Mouse (Mus musculus) liver, adult 2 months (tissue): ENCODE results near the gene Aaed1. TPM values are rescaled to one million over a fixed set of nuclear protein-coding genes. Genes with fewer than 3 reads are reported as not detected.

Experiments
- DNase-seq: peaks from one replicate; pipeline ENCODE4 v3.0.0-alpha.2; 2011; ENCODE audit warnings: low read depth, low spot score; ENCODE audit errors: extremely low read depth
- H3K27ac ChIP-seq: fragments of 200-500 bp; replicated peaks from 2 replicates; pipeline ENCODE4 v1.5.1; 2012; ENCODE audit warnings: low read depth, mild to moderate bottlenecking, control low read depth, inconsistent platforms, low read length; ENCODE audit not compliant: insufficient read depth
- H3K27me3 ChIP-seq: fragments of 200-500 bp; 2 replicates; pipeline ENCODE4 v1.6.1; 2012; ENCODE audit warnings: mild to moderate bottlenecking, moderate library complexity, low read length, inconsistent platforms; ENCODE audit not compliant: control insufficient read depth, insufficient read depth
- H3K36me3 ChIP-seq: fragments of 200-500 bp; 2 replicates; pipeline ENCODE4 v1.6.1; 2012; ENCODE audit warnings: low read length, inconsistent platforms; ENCODE audit not compliant: control insufficient read depth, insufficient read depth
- H3K4me1 ChIP-seq: fragments of 200-500 bp; 2 replicates; pipeline ENCODE4 v1.6.1; 2011; ENCODE audit warnings: low read length; ENCODE audit not compliant: control insufficient read depth, insufficient read depth
- H3K4me3 ChIP-seq: fragments of 200-500 bp; 2 replicates; pipeline ENCODE4 v1.5.1; 2011; ENCODE audit warnings: low read depth, mild to moderate bottlenecking, control low read depth, low read length, moderate library complexity; ENCODE audit not compliant: insufficient read depth
- H3K79me2 ChIP-seq: fragments of 200-500 bp; 2 replicates; pipeline ENCODE4 v1.6.1; 2012; ENCODE audit warnings: inconsistent platforms, mild to moderate bottlenecking, low read length, moderate library complexity; ENCODE audit not compliant: control insufficient read depth, insufficient read depth
- H3K9ac ChIP-seq: fragments of 200-500 bp; 2 replicates; pipeline ENCODE4 v1.6.1; 2012; ENCODE audit warnings: low read depth, mild to moderate bottlenecking, control low read depth, inconsistent platforms, low read length
- CTCF ChIP-seq: fragments of 200-500 bp; IDR thresholded peaks from 2 replicates; pipeline ENCODE4 v1.5.1; 2011; ENCODE audit warnings: low read depth, low read length, control low read depth
- POLR2A ChIP-seq: fragments of 200-500 bp; IDR thresholded peaks from 2 replicates; pipeline ENCODE4 v1.6.1; 2011; ENCODE audit warnings: low read length, control low read depth; ENCODE audit not compliant: insufficient read depth; ENCODE audit errors: extremely low read depth
- WGBS: fragments of 180-500 bp; shearing (Covaris S2); methylation state at CpG from one replicate; pipeline ENCODE4 v1.1.7; 2018; 5-methylcytosine and 5-hydroxymethylcytosine counted together
- polyA plus RNA-seq: library from polyadenylated mRNA; depleted of rRNA; stranded (reverse); fragments of >200 nt; gene quantifications from 2 replicates; pipeline ENCODE4 v1.2.3, GENCODE M21; 2012
- total RNA-seq: library from RNA; depleted of rRNA; stranded (reverse); fragments of >200 nt; gene quantifications from 2 replicates; pipeline ENCODE4 v1.2.3, GENCODE M21; 2014

Gene Aaed1
- total and polyA plus RNA-seq, 2 experiments = 20.8 to 83.4 TPM

DNA sequence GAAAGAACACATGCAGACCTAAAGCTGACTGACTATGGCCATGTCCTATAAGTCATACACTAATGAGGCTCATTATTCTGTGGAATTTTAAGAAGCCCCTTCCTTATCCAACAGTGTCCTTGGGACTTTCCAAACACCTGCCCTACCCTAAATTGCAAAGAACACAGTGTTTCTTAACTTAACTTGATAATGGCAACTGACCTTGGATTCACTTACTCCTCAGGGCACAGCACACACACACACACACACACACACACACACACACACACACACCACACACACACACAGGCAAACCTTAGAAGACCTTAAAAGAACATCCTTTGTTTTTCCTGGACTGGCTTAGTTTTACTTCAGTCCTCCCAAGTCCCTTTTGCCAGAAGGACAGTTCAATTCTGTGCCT lies 58.8 kb downstream of the Aaed1 start:
- H3K27ac ChIP-seq = no peak overlapping the region
- peaks cover 5% of the 10 kb centered on the region for H3K4me1 ChIP-seq
- TF ChIP-seq CTCF = no peak
- no peak for TF ChIP-seq POLR2A
- no peak for DNase-seq
- H3K27me3 ChIP-seq = no peaks in the 10 kb centered on the region
- no peaks in the 10 kb centered on the region for H3K36me3 ChIP-seq
- H3K79me2 ChIP-seq = no peaks in the 10 kb centered on the region
- H3K9ac ChIP-seq = no peak overlapping the region
- H3K4me3 ChIP-seq = no peak overlapping the region

GRCm38 (mm10) chr13:64252147-64252546 lies 60.4 kb downstream of the Aaed1 start:
- Histone ChIP-seq H3K27ac (no peak overlapping the region), H3K4me3 (no peak overlapping the region), H3K9ac (no peak overlapping the region), H3K79me2 (no peaks in the 10 kb centered on the region), H3K36me3 (no peaks in the 10 kb centered on the region), H3K27me3 (no peaks in the 10 kb centered on the region), H3K4me1 (peaks cover 8% of the 10 kb centered on the region)
- TF ChIP-seq CTCF (no peak), POLR2A (no peak)
- 56% methylated on average over 5 of the region's 5 CpGs for WGBS
- no peak for DNase-seq

DNA sequence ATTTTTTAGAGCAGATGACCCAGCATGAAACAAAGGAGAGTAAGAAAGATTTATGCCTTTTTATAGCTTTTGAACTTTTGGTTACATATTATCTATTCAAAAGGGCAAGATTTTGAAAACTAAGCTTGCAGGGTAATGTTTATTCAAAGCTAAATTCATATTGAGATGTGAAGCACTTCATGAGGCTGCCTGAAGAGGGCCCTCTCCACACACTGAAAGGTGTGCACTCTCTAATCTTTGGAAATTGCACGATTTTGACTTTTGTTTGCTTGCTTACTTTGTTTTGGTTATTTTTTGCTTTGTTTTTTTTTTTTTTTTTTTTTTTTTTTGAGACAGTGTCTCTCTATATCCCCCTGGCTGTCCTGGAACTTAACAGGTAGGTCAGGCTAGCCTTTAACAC lies 62.1 kb downstream of the Aaed1 start:
- H3K27me3 ChIP-seq = no peaks in the 10 kb centered on the region
- no peaks in the 10 kb centered on the region for H3K79me2 ChIP-seq
- H3K27ac ChIP-seq = 0 out of 2 replicates have a peak overlapping the region, but pooled peaks have one; percentile 18
- TF ChIP-seq POLR2A (no peak), CTCF (peak; percentile 44; the same call in 1 of the 2 replicates)
- peaks cover 5% of the 10 kb centered on the region; the same call in 1 of the 2 replicates for H3K36me3 ChIP-seq
- WGBS = 0% methylated on average over 1 of the region's 1 CpGs
- H3K4me1 ChIP-seq = peaks cover 9% of the 10 kb centered on the region
- H3K9ac ChIP-seq = no peak overlapping the region
- peak; percentile 53 for DNase-seq
- H3K4me3 ChIP-seq = no peak overlapping the region

DNA sequence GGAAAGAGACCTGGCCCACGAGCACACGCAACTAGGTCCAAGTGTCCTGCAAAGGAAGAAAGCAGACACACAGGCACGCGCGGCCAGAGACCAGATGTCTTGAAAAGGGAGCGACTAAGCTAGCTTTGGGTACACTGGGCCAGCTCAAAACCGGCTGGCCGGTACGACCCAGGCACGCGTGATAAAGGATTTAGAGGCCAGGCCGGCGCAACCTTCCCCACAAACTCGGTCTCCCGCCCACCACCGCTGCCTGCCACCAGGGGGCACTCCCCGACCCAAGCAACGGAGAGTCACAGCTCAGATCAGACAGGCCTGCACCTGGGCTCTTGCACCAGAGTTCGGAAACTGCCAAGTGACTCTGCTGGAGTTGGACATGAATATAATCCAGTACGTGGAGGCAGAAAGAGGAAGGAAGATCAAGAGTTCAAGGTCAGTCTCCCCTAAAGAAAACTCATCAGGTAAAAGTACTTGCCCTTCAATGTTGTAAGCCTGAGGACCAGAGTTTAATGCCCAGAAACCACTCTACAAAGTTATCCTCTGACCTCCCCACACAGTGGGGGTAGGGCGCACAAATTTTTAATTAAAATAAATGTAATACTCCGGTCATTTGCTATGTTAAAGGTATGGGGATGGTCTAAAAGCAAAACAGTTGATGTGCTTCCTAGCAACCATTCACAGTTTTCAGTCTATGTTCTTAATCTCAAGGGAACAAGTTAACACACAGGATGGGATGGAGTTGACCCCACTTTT lies 63.6 kb downstream of the Aaed1 start:
- peak overlapping the region; percentile 80 for H3K9ac ChIP-seq
- H3K4me1 ChIP-seq = peaks cover 13% of the 10 kb centered on the region
- peaks cover 7% of the 10 kb centered on the region; the same call in 1 of the 2 replicates for H3K36me3 ChIP-seq
- peak; percentile 90 for DNase-seq
- peak overlapping the region; percentile 98 for H3K27ac ChIP-seq
- 4% methylated on average over 22 of the region's 22 CpGs for WGBS
- no peaks in the 10 kb centered on the region; the same call in 1 of the 2 replicates for H3K79me2 ChIP-seq
- TF ChIP-seq POLR2A (no peak), CTCF (peak; percentile 91)
- no peaks in the 10 kb centered on the region for H3K27me3 ChIP-seq
- peak overlapping the region; percentile 85 for H3K4me3 ChIP-seq

DNA sequence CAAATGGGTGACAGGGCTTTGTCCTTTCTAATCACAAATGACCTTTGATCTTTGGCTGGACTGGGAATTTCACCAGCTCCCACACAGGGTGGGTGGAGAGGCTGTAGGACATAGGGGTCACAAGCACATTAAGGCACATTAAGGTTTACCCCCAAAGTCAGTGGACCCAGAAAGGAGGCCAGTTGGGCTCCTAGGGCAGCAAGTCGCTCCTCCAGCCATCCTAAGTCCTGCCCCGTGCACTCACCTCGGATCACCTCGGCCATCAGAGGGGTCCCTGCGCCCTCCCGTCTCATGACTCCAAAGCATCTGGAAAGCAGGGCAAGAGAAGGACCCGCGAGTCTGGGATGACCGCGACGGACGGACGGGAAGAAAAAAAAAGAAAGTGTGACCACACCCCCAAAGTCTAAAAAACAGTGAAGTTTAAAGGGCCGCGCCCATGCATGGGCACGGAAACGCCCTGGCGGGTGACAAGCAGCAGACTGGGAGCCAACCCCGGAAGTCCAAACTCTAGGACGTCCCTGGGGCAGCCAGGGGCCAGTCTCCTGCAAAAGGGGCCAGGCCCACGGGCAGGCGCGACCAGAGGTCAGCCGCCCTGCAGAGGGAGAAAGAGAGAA lies 64.2 kb downstream of the Aaed1 start:
- Histone ChIP-seq H3K4me3 (peak overlapping the region; percentile 85), H3K4me1 (peaks cover 13% of the 10 kb centered on the region), H3K27ac (peak overlapping the region; percentile 98), H3K36me3 (peaks cover 12% of the 10 kb centered on the region), H3K9ac (peak overlapping the region; percentile 82), H3K27me3 (no peaks in the 10 kb centered on the region), H3K79me2 (peaks cover 2% of the 10 kb centered on the region; the same call in 1 of the 2 replicates)
- TF ChIP-seq POLR2A (0 out of 2 replicates have a peak, but pooled peaks have one; percentile 28), CTCF (no peak)
- WGBS = under 1% methylated on average over 24 of the region's 24 CpGs
- peak; percentile 92 for DNase-seq
